Mouse (Mus musculus) hindbrain, embryonic 10.5 days (tissue): ENCODE data around the gene Zfp629. TPM values are rescaled to one million over a fixed set of nuclear protein-coding genes. Genes with fewer than 3 reads are reported as not detected.
A peak's percentile ranks its signal among the peaks of the same experiment; 100 is the strongest.
"Not testable (repeated sequence)": the region's sequence is repeated elsewhere in the genome, so short reads cannot be mapped to it uniquely, and the experiment has no call there.

ENCODE experiments used
- DNase-seq: peaks from one replicate; pipeline ENCODE4 v3.0.0-alpha.2; 2017; ENCODE audit warnings: low spot score
- H3K27ac ChIP-seq: fragments of 300-500 bp; sonication (generic); 2 replicates; pipeline ENCODE4 v1.5.1; 2016; ENCODE audit warnings: mild to moderate bottlenecking, moderate library complexity
- H3K27me3 ChIP-seq: fragments of 300-500 bp; sonication (generic); 2 replicates; pipeline ENCODE4 v1.6.1; 2016; ENCODE audit warnings: mild to moderate bottlenecking; ENCODE audit not compliant: poor library complexity, insufficient read depth, severe bottlenecking
- H3K36me3 ChIP-seq: fragments of 300-500 bp; sonication (generic); 2 replicates; pipeline ENCODE4 v1.6.1; 2016; ENCODE audit warnings: mild to moderate bottlenecking, moderate library complexity
- H3K4me1 ChIP-seq: fragments of 300-500 bp; sonication (generic); replicated peaks from 2 replicates; pipeline ENCODE4 v1.6.1; 2016; ENCODE audit warnings: mild to moderate bottlenecking
- H3K4me3 ChIP-seq: fragments of 300-500 bp; sonication (generic); 2 replicates; pipeline ENCODE4 v1.5.1; 2016; ENCODE audit warnings: mild to moderate bottlenecking, moderate library complexity
- H3K9me3 ChIP-seq: fragments of 300-500 bp; sonication (generic); 2 replicates; pipeline ENCODE4 v1.6.1; 2016; ENCODE audit warnings: mild to moderate bottlenecking, moderate library complexity
- WGBS: fragments of 180-500 bp; shearing (Covaris S2); methylation state at CpG from one replicate; pipeline ENCODE4 v1.1.7; 2016; 5-methylcytosine and 5-hydroxymethylcytosine counted together
- polyA plus RNA-seq: library from polyadenylated mRNA; unstranded; fragments of >200 nt; fragmentation: Nextera tagmentation; extraction: Ambion mirVana; gene quantifications from 2 replicates; pipeline ENCODE4 v1.2.1, GENCODE M21; 2016

Gene Zfp629
- polyA plus RNA-seq, 1 experiment from 2014 or later, result 36.7 TPM

DNA sequence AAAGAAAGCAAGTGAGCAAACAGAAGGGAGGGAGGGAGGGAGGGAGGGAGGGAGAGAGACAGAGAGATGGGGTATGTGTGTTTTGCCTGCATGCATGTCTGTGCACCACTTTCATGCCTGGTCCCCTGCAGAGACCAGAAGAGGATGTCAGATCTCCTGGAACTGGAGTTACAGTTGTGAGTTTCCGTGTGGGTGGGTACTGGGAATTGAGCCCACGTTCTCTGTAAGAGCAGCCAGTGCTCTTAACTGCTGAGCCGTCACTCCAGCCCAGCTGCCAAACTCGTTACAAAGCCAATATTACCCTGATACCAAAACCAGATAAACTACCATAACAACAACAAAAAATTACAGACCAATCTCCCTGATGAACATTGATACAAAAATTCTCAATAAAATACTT lies 25.7 kb upstream of the Zfp629 start:
- Histone ChIP-seq H3K36me3 (no peaks in the 10 kb centered on the region), H3K4me1 (peaks cover 13% of the 10 kb centered on the region), H3K27ac (no peak overlapping the region), H3K9me3 (no peaks in the 10 kb centered on the region), H3K27me3 (peaks cover 6% of the 10 kb centered on the region; the same call in 1 of the 2 replicates), H3K4me3 (no peak overlapping the region)
- no peak for DNase-seq
- 68% methylated on average over 4 of the region's 4 CpGs for WGBS

DNA sequence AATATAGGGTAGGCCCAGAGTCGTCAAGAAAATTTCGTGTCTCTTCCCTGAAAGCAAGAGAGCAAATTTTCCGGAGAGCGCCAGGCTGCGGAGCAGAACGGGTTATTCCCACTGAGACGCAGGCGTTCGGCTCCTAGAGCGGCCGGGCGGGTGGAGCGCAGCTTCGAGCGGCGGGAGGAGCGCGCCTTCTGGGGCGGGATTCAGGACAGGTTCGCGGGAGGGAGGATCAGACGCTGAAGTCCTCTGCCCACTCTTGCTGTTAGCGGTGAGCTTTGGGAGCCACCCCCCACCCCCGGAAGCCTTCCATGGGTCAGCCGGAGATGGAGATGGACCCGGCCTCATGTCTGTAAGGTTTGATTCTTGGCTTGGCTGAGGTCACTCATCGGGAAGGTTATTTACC lies 21.4 kb upstream of the Zfp629 start:
- H3K36me3 ChIP-seq, result no peaks in the 10 kb centered on the region
- peak; percentile 81 for DNase-seq
- WGBS, result under 1% methylated on average over 27 of the region's 27 CpGs
- peak overlapping the region; percentile 81 for H3K27ac ChIP-seq
- H3K9me3 ChIP-seq, result no peaks in the 10 kb centered on the region
- peaks cover 13% of the 10 kb centered on the region for H3K4me1 ChIP-seq
- peak overlapping the region; percentile 66 for H3K4me3 ChIP-seq
- peaks cover 9% of the 10 kb centered on the region; the same call in 1 of the 2 replicates for H3K27me3 ChIP-seq

DNA sequence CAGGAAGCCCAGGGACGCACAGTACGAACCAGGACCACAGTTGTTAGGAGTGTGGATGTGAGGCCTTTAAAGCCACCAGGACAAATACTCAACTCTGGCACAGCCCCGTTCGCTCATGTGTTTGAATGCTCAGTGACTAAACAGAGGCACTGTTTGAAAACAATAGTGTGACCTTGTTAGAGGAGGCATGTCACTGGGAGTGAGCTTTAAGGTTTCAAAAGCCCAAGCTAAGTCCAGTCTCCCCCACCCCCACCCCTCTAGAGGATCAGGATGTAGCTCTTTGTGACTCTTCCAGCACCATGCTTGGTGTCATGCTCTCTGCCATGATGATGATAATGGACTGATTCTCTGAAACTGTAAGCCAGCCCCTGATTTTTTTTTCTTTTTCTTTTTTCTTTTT lies 15.8 kb upstream of the Zfp629 start:
- DNase-seq, result no peak
- WGBS, result 71% methylated on average over 4 of the region's 4 CpGs

DNA sequence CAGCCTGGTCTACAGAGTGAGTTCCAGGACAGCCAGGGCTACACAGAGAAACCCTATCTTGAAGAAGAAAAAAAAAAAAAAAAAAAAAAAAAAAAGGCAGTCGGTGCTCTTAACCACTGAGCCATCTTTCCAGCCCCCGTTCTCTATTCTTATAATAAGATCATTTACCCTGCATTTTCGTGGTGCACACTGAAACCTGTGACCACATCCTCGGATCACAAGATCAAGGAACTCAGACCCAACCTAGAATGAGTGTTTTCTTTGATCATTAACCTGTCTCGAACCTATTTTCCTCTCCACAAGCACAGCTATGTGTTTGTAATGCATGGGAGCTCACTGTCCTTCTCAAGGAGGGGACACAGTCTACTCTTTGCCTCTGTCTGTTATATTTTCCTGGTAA lies 13.0 kb upstream of the Zfp629 start:
- Histone ChIP-seq H3K4me1 (no peaks in the 10 kb centered on the region), H3K27me3 (no peaks in the 10 kb centered on the region), H3K9me3 (peaks cover 4% of the 10 kb centered on the region), H3K36me3 (no peaks in the 10 kb centered on the region), H3K4me3 (no peak overlapping the region), H3K27ac (no peak overlapping the region)
- no peak for DNase-seq
- WGBS, result 88% methylated on average over 5 of the region's 5 CpGs

More for the DNA sequence above, 15.8 kb upstream of the Zfp629 start:
- Histone ChIP-seq H3K4me1 (peaks cover under 1% of the 10 kb centered on the region; the same call in 1 of the 2 replicates), H3K27me3 (peaks cover 4% of the 10 kb centered on the region; the same call in 1 of the 2 replicates), H3K36me3 (no peaks in the 10 kb centered on the region), H3K9me3 (no peaks in the 10 kb centered on the region), H3K4me3 (no peak overlapping the region), H3K27ac (no peak overlapping the region)

- H3K4me3 ChIP-seq, result no peak overlapping the region
- H3K9me3 ChIP-seq, result peaks cover 4% of the 10 kb centered on the region
- DNase-seq, result no peak
- WGBS, result 89% methylated on average over 4 of the region's 4 CpGs
- no peaks in the 10 kb centered on the region for H3K36me3 ChIP-seq
- no peaks in the 10 kb centered on the region for H3K27me3 ChIP-seq
- no peak overlapping the region for H3K27ac ChIP-seq
- H3K4me1 ChIP-seq, result no peaks in the 10 kb centered on the region
Measured at GRCm38 (mm10) chr7:127626471-127626870, 10.9 kb upstream of the Zfp629 start.

DNA sequence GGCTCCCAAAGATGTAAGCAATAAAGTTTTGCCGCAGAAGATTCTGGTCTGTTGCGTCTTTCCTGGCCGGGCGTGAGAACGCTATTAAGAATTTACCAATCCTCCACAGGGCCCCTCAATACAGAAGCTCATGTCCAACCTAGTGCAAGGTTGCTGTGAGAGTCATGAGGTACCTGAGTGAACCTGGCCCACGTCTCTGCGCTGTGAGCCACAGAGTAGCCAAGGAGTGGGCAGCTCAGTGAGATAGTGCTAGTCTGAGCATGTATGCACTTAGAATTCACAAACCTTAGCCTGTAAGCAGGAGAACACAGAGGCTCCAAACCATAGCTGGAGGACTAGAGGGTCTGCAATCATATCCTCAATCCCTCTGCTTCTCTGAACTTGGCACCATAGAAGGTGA lies 10.4 kb upstream of the Zfp629 start:
- no peaks in the 10 kb centered on the region for H3K27me3 ChIP-seq
- 98% methylated on average over 7 of the region's 7 CpGs for WGBS

DNA sequence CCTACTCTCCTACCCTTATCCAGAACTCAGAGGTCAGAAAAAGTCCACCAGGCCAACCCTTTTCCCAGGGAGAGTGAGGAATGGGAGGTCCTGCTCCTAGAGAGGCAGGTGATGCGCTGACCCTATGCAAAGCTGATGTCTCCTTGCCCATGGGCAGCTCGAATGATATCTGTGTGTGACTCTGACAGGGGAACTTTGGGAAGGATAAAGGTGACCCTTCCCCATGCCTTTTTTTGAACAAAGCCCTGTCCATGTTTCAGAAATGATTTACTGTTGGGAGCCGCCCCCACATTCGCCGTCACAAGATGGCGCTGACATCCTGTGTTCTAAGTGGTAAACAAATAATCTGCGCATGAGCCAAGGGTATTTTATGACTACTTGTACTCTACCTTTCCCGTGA lies 2.8 kb upstream of the Zfp629 start:
- Histone ChIP-seq H3K4me3 (peak overlapping the region; percentile 9; the same call in 1 of the 2 replicates), H3K4me1 (peaks cover 26% of the 10 kb centered on the region)
- WGBS, result 90% methylated on average over 7 of the region's 8 CpGs
- DNase-seq, H3K36me3 ChIP-seq, H3K27ac ChIP-seq, H3K27me3 ChIP-seq, H3K9me3 ChIP-seq: not testable (repeated sequence)

More for the DNA sequence above, 10.4 kb upstream of the Zfp629 start:
- Histone ChIP-seq H3K27ac (no peak overlapping the region), H3K36me3 (no peaks in the 10 kb centered on the region), H3K9me3 (peaks cover 4% of the 10 kb centered on the region), H3K4me3 (no peak overlapping the region), H3K4me1 (no peaks in the 10 kb centered on the region)
- DNase-seq, result no peak

DNA sequence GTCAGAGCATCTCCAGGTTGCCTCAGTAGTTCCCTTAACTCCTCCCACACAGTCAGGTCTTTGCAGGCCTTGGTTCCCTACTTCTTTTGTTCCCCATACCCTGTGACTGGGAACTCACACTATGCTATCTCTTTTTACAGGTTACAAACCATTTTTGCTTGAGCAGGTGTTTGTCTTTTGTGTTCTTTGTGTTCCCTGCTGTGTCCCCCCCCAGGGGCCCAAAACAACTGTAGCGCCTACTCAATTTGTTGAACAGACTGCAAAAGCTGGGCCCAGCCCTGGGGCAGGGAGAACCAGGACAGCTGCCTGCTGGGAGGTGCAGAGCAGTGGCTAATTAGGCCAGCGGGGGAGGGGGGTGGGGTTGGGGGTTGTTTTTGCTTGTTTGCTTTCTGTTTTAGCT lies 2.4 kb upstream of the Zfp629 start:
- H3K9me3 ChIP-seq, result no peaks in the 10 kb centered on the region
- H3K27me3 ChIP-seq, result no peaks in the 10 kb centered on the region
- peaks cover 28% of the 10 kb centered on the region for H3K4me1 ChIP-seq
- peak overlapping the region; percentile 9; the same call in 1 of the 2 replicates for H3K4me3 ChIP-seq
- WGBS, result 38% methylated on average over 2 of the region's 2 CpGs
- H3K36me3 ChIP-seq, result peaks cover 11% of the 10 kb centered on the region
- no peak for DNase-seq
- H3K27ac ChIP-seq, result no peak overlapping the region

- DNase-seq, result no peak
- Histone ChIP-seq H3K4me3 (no peak overlapping the region), H3K27me3 (no peaks in the 10 kb centered on the region), H3K27ac (no peak overlapping the region), H3K9me3 (0 out of 2 replicates have a peak, but pooled peaks cover under 1% of the 10 kb centered on the region), H3K36me3 (peaks cover 22% of the 10 kb centered on the region), H3K4me1 (peaks cover 28% of the 10 kb centered on the region)
- WGBS, result 73% methylated on average over 1 of the region's 1 CpGs
Measured at GRCm38 (mm10) chr7:127616881-127617280, 1.3 kb upstream of the Zfp629 start.

DNA sequence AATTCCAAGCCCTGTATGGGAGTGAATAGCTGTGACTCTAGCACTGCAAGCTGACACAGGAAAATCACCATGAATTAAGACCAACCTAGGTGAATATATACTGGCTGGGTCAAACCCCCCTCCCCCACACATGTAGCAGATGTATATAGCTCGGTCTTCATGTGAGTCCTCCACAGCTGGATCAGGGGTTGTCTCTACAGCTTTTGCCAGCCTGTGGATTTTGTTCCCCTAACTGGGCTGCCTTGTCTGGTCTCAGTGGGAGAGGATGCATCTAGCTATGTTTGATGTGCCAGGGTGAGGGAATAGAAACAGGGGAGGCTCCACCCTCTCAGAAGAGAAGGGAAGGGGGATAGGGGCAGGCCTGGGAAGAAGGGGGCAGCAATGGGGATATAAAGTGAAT lies 739 bp upstream of the Zfp629 start:
- H3K36me3 ChIP-seq, result peaks cover 27% of the 10 kb centered on the region
- H3K9me3 ChIP-seq, result 0 out of 2 replicates have a peak, but pooled peaks cover 3% of the 10 kb centered on the region
- H3K27me3 ChIP-seq, result no peaks in the 10 kb centered on the region
- peaks cover 28% of the 10 kb centered on the region for H3K4me1 ChIP-seq
- peak overlapping the region; percentile 30 for H3K4me3 ChIP-seq
- no peak for DNase-seq
- no peak overlapping the region for H3K27ac ChIP-seq
- WGBS, result 74% methylated on average over 1 of the region's 1 CpGs

GRCm38 (mm10) chr7:127614511-127614890 lies 1.1 kb downstream of the Zfp629 start:
- 1% methylated on average over 39 of the region's 44 CpGs for WGBS
- peaks cover 45% of the 10 kb centered on the region for H3K36me3 ChIP-seq
- peaks cover 28% of the 10 kb centered on the region for H3K4me1 ChIP-seq
- 0 out of 2 replicates have a peak, but pooled peaks cover 3% of the 10 kb centered on the region for H3K9me3 ChIP-seq
- peak overlapping the region; percentile 98 for H3K27ac ChIP-seq
- H3K4me3 ChIP-seq, result peak overlapping the region; percentile 100
- H3K27me3 ChIP-seq, result no peaks in the 10 kb centered on the region
- DNase-seq, result peak; percentile 54

- no peaks in the 10 kb centered on the region for H3K27me3 ChIP-seq
- H3K36me3 ChIP-seq, result peaks cover 50% of the 10 kb centered on the region
- 0 out of 2 replicates have a peak, but pooled peaks cover 3% of the 10 kb centered on the region for H3K9me3 ChIP-seq
- H3K4me1 ChIP-seq, result peaks cover 28% of the 10 kb centered on the region
- 27% methylated on average over 8 of the region's 8 CpGs for WGBS
- DNase-seq, result no peak
- H3K4me3 ChIP-seq, result peak overlapping the region; percentile 100
- H3K27ac ChIP-seq, result peak overlapping the region; percentile 98
Measured at GRCm38 (mm10) chr7:127614091-127614490, 1.5 kb downstream of the Zfp629 start.

- Histone ChIP-seq H3K4me3 (peak overlapping the region; percentile 100), H3K27me3 (no peaks in the 10 kb centered on the region), H3K4me1 (peaks cover 28% of the 10 kb centered on the region), H3K9me3 (0 out of 2 replicates have a peak, but pooled peaks cover 3% of the 10 kb centered on the region), H3K27ac (peak overlapping the region; percentile 98; the same call in 1 of the 2 replicates), H3K36me3 (peaks cover 55% of the 10 kb centered on the region)
- DNase-seq, result no peak
- 94% methylated on average over 8 of the region's 8 CpGs for WGBS
Measured at GRCm38 (mm10) chr7:127613501-127613900, 2.1 kb downstream of the Zfp629 start.
